Mouse (Mus musculus): ENCODE data around the gene Rfx3. TPM values are rescaled to one million over a fixed set of nuclear protein-coding genes. Genes with fewer than 3 reads are reported as not detected.

Gene Rfx3
- total RNA-seq, 2 experiments from 2014 or later = 4.3 to 7.7 TPM

DNA sequence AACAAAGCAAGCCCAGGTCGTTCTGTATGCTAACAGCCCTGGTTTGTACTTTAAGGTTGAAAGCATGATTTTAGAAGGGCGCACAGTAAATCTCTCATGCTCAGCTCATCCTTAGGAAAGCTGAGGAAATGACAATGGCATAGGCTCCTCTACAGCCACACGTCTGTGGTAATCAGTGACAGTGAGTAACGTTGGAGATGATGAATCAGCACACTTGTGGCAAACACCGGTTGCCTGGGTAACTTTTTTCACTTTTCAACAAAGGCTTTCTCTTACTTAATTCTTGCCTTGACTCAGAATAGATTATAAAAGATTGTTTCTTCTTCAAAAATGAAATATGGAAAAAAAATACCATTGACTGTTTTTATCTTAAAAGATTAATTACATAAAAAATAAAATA is 104.0 kb downstream of the Rfx3 start:
- peak; percentile 80 for ATAC-seq (ENCODE audit: poor library complexity, severe bottlenecking)

DNA sequence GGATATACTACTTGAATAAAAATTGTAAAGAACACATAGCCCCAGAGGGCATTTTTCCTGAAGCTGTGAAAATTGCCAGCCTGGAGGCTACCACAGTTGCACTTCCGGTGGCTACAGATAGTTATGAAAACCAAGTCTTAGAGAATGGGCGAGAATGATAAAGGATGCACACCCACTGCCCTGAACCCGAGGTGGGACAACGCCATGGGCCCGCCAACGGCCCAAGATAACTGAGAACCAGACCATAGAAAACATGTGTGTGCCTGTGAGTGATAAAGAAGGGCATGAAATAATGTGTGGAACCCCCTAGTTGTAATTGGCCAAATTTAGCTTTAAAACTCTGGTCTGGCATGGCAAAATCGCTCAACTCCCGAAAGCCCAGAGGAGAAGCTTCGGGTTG is 105.0 kb downstream of the Rfx3 start:
- ATAC-seq (ENCODE audit: poor library complexity, severe bottlenecking) = peak; percentile 27; the same call in 1 of the 2 replicates

DNA sequence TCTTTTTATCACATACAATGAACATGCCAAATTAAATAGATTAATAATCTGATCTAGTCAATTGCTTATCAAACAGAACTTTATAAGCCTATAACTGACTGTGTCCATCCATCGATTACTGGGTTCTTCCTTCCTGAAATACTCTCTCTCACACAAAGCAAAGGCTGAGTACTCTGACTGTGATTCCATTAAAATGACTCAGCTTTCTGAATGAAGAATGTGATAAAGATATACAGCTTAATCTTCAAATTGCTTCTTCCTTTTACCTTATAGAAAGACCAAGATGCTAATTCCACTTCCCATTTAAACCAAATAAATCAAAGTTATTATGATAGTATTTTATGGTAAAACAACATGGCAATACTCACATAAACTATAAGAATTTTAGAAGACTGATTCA is 105.8 kb downstream of the Rfx3 start:
- ATAC-seq (ENCODE audit: poor library complexity, severe bottlenecking) = no peak

DNA sequence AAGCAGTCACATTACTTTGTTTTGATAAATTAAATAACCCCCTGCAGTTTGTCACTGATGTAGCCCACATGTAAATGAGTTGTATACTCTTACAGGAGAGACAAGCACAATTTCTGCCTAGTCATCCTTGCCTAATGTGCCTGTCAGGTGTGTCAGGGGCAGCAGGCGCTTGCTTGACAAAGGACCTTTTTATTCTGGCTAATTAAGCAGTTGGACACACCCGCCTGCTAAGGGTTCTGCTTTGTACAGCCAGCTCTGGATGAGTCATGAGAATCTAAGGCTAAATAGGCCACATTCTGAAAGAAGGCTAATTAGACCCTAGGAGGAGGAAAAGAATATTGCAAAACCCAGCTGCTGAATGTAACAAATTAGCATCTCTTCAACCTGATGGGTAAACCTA is 106.3 kb downstream of the Rfx3 start:
- no peak for ATAC-seq (ENCODE audit: poor library complexity, severe bottlenecking)

DNA sequence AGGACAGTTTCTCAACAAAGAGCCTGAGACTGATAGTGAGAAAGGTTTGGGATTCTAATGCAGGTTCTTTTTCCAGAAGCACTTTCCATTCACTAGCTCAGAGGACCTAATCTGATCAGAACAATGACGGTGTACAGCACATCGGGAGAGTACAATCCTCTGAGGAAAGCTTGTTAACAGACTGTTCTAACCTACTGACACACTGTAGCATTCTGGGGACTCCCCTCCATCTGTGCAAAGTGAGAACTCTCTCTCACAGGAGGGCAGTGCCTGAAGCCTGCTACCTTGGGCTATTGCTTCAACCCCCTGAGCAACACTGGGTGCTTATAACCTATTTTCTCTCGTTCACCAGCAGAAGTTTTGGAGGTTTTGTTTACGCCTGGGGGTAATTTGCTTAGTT is 106.8 kb downstream of the Rfx3 start:
- no peak for ATAC-seq (ENCODE audit: poor library complexity, severe bottlenecking)

DNA sequence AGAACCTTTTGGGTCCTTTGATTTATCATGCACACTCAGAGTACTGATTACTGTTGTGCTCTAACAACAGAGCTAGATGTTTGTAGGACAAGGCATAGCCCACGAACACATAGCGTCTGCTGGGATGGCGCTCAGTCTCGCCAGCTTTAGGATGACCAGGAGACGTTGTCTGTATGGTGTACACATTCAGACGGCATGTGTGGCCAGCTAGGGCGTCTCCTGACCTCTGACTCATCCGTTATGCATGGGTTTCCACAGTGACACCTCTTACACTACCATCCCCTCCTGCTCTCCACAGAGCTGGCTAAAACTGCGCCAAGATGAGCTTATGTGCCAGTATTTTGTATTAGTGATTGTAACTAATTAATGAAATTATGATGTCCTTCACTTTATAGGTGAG is 108.4 kb downstream of the Rfx3 start:
- no peak for ATAC-seq (ENCODE audit: poor library complexity, severe bottlenecking)

DNA sequence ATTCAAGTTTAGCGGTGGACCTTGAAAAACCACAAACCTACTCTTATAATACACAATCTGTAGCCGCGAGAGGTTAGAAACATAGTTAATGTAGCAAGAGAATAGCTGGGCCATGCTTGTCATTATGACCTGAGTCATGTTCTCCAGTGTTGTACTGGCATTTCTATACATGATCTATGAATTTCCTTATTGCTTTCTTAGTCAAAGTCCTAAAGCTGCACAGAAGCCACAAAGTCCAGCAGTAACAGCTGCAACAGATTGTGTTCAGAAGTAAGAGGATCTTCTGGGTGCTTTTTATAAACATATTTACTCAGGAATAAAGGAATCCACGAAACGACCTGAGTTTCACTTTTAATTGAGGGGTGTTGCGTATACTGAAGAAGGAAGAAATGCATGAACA is 109.3 kb downstream of the Rfx3 start:
- ATAC-seq (ENCODE audit: poor library complexity, severe bottlenecking) = no peak

DNA sequence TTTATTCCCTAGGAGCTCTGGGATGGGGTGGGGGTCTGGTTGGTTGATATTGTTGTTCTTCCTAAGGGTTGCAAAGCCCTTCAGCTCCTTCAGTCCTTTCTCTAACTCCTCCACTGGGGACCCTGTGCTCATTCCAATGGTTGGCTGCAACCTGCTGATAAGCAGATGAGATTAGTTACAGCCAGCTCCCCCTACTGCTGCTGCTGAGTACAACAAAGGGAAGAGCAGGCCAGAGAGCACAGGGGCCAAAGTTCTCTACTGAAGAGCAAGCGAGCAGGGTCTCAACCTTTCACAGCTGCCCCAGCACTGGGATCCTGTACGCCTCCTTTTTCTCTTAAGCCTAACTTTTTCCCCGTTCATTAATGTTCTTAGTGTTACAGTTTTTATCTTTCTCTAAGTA is 126.4 kb downstream of the Rfx3 start:
- no peak for ATAC-seq (ENCODE audit: poor library complexity, severe bottlenecking)

DNA sequence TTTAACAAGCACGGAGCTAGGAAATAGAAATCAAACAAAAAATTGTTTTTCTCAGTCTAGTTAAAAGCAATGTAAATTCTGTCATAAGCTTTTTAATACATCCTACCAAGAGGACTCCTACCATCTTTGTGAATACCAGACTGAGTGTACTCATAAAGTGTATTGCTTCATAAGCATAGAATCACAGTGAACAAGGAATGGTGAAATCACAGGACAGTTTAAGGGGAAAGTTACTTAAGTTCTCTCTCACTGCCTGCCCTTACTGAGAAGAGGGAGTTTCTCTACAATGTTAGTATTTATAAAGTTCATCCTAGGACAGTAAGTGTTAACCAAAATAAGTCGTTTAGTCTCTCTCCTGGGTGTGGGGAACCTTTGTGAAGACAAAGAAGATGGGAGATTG is 133.5 kb downstream of the Rfx3 start:
- ATAC-seq (ENCODE audit: poor library complexity, severe bottlenecking) = no peak

DNA sequence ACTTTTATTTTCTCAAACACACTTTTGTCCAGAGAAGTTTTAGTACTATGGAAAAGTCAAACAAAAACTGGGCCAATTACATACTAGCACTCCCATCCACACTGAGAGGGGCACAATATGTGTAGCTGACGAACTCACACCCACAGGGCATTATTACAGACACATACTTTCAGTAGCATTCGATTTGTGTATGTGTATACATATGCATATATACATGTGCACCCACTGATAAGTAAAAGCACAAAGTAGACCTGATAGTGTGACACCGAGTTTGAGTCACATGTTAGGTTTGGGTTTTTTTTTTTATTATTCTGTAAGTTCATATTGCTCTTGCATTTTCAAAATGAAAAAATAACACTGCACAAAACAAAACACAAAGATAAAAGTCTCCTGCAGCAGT is 140.2 kb downstream of the Rfx3 start:
- no peak for ATAC-seq (ENCODE audit: poor library complexity, severe bottlenecking)

DNA sequence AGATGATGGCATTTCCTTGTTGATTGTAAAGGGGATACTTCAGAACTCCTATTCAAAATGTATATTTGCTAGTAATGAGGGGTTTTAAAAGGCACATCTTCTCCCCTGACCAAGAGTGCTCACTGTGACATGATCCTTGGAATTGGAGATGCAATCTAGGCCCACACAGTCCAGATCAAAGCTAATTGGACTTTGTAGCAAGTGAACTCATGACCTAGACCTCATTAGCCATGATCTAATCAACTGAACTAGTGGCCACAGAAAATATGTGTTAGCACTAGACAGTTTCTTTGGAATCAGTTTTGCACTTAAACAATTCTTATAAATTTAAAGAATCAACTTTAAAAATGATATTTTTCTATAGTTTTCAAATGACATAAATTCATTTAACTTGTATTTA is 151.3 kb downstream of the Rfx3 start:
- no peak for ATAC-seq (ENCODE audit: poor library complexity, severe bottlenecking)

DNA sequence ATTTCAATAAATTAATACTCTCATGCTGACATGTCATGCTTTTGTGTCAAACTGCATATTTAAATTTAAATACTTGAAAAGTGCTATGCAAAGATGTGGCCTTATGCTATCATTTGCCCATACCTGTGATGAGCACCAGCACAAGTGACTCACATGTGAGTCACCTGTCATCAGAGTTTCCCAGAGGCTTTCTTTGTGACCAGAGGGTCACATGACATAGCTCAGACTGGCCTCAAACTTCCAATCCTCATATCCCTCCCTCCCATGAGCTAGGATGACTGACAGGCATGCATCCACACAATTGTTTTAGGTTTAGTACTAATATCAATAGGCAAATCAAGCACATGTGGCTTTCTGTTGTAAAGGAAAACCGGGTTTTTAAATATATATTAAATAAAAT is 162.0 kb downstream of the Rfx3 start:
- ATAC-seq (ENCODE audit: poor library complexity, severe bottlenecking) = no peak

DNA sequence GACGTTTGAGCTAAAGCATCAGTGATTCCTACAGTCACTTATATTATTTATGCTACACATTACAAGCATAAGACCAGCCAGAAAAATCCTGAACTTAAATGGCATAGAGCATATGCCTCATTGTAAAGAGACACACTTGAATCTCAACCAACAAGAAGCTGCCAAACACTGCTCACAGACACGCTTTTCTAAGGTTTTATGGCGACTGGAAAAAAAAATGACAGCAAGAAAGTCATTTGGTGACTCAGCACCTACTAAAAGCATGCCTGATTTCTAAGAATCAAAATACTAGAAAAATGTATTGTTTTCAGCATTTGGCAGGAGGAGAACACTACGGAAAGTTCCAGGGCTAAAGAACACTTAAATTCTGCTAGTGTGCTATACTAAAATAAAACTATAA is 163.9 kb downstream of the Rfx3 start:
- ATAC-seq (ENCODE audit: poor library complexity, severe bottlenecking) = no peak

DNA sequence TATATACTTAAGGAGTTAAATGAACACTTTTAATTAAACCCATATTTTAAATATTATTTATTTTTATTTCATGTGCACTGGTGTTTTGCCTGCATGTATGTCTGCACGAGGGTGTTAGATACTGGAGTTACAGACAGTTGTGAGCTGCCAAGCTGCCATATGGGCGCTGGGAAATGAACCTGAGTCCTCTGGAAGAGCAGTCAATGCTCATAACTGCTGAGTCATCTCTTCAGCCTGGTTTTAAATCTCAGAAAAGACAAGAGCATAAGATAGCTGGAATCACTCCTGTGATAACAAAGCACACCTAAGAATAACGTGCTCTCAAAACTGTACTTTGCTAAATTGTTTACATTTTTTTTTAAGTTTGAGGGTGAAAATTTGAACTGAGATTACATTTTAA is 172.3 kb downstream of the Rfx3 start:
- ATAC-seq (ENCODE audit: poor library complexity, severe bottlenecking) = no peak

DNA sequence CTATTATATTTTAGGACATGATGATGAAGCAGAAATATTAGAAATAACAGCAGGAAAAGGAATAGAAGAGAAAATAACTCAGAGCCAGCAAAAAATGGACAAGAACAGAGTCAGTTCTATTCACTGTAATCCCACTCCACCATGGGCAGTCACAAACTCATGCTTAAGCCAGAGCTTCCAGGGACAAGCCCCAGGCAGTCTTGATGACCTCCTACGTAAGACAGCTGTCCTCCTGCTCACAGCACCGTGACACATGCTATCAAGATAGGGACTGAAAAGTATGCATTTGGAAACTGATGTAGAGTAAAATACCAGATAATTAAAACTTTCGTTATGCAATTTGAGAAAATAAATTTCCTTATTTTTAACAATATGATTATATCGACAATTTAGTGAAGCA is 172.9 kb downstream of the Rfx3 start:
- ATAC-seq (ENCODE audit: poor library complexity, severe bottlenecking) = no peak

DNA sequence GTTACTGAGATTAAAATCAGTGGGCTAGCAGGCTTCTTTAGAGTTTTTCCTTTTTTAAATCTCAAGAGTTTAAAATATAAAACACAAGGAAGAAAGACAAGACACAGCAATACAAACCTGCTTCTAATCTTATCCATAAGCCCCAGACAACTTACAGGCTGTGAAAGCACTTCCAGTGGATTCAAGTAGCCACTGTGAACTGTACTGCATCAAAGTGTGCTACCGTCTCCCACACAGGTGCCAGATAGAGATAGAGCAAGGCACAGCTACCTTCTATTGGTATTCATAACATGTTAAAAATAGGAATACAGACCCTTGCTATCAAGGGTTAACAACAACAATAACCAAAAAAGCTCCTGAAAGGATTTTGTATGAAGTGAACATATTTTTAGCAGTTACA is 178.5 kb downstream of the Rfx3 start:
- ATAC-seq (ENCODE audit: poor library complexity, severe bottlenecking) = no peak

DNA sequence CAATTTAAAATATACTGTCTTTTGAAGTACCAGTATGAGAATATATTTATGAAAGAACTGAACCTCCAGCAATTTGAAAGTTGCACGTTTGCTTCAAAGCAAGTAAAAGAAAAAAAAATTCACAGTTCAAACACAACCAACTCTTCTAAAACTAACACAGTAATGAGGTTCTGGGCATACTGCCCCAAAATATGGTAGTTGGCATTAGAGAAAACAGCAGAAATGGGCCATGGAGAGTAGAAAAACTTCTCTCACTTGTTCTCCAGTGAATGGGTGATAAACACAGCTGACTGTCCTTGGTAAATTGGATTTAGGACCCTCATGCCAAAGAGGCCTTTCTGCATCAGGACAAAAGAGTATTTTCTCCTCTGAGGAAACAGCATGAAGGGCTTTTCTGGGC is 182.7 kb downstream of the Rfx3 start:
- ATAC-seq (ENCODE audit: poor library complexity, severe bottlenecking) = no peak

DNA sequence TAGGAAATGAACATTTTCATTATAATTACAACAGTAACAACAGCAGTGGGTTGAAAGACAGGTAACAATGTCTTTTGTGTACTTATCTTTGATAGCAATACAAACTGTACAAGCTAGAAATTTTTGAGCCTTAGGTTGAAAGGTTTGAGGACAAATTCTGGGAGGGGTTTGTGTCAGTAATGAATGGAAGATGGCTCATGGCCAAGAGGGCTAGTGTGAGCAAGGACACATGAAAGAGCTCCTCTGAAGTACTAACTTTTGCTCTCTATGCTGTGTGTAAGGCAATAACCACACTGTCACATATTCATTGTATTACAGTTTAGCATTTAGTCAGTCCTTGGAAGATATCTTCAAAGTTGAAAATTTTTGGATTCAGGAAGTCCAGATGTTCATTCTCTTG is 193.3 kb downstream of the Rfx3 start:
- ATAC-seq (ENCODE audit: poor library complexity, severe bottlenecking) = no peak

DNA sequence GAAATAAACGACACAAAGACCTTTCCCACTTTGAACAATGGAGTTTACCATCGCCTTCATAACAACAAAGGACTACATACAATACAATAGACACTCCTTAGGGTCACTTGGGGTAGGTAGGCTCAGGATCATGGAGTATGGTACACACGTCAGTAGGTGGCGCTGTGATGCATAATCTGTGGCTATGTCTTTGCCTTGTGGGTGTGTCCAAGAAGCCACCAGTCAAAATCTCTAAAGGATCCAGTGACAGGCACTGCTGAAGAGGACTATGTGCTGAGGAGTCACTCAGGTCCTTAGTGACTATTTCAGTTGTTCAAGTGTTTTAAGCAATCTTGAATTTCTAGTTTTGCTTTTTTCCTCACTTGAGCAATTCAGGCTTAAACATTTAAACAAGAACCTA is 230.9 kb downstream of the Rfx3 start:
- no peak for ATAC-seq (ENCODE audit: poor library complexity, severe bottlenecking)

DNA sequence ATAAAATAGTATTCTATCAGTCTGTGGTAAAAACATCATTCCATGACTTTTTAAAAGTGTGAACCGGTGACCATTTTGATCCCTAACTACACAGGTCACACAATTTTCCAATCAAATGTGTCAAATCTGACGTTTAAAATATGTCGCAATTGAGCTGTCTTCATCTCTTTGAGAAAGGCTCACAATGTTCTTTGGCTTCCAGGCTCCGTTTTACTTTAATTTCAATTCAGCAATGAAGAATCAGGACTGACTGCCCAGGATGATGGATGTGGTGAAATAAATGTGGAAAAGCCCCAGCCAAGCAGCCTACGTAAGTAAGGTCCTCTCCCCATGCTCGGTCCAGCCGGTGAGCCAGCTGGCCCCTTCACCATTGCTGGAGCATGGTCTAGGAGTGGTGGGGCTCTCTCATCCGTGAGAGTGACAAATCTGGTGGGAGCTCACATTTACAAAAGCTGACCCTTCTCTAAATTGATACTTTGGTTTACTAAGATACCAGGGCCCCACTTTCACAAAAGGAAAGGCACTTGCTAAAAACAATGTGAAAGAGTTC is 240.2 kb downstream of the Rfx3 start:
- no peak for ATAC-seq (ENCODE audit: poor library complexity, severe bottlenecking)

DNA sequence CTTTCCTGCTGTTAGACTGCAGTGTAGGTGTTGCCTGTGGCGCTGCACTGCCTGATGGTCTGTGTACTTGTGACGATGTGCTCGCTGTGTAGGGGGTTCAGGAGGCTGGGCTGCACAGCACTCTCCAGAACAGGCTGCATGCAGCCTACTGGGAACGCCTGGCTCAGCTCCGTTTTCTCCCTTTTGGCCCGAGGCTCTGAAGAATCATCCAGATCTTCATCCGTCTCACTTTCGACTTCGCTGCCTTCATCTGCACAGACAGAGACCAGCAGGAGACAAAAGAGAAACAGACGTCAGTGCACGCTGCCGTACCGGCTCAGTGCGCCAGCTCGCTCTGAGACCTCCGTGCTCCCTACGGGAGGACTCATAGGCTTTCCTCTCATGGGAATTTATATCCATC is 242.5 kb downstream of the Rfx3 start:
- ATAC-seq (ENCODE audit: poor library complexity, severe bottlenecking) = no peak

DNA sequence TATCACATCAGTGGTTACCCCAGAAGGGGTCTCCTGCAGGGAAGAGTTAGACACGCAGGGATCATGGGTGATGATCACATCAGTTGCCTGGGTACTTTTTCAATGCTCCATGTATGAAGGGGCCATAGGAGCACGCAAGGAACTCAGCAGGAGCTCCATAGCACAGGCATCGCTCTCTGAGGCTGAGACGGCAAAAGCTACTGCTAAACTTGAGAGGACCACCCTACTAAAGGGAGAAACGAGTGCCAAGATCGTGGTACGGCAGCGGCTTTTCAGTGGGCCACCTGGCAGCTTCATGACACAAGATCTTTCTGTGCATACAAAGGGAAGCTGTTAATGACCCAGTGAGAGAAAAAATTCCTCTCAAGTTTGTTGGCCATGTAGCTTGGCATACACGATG is 250.7 kb downstream of the Rfx3 start:
- ATAC-seq (ENCODE audit: poor library complexity, severe bottlenecking) = no peak

DNA sequence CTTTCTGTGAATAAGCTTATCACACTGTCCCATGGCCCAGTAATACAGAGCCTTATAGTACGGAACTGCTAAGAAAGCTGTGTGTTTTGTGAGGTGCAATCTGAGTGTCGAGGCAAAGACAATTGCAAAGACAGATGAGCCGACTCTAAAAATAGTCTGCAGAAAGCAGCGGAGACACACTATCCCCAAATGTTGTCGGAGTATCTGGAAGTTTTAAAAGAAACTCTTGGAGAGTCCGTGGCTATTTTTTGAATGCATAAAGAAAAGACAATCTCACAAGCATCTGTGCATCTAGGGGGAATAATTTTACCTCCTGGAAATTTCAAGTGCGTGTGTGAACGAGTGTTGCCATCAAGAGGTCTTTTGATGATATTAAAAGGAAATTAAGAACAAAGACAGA is 251.6 kb downstream of the Rfx3 start:
- no peak for ATAC-seq (ENCODE audit: poor library complexity, severe bottlenecking)

DNA sequence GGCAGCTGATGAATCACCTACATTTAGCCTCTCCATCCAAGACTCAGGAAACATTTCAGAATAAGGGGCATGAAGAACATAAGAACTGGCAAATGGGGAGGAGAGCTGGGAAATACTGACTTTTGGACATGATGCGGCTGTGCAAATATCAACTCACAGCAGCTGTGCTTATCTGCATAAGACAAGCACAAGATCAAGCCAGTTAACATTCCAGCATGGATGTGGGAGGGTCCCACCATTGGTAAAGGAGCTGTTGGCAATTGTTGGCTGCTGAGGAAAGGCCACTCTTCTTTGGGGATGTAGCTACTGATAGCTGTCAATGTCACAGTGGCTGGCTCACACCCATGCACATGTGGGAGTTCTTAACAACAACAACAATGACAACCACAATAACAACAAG is 263.7 kb downstream of the Rfx3 start:
- ATAC-seq (ENCODE audit: poor library complexity, severe bottlenecking) = no peak
